Mouse (Mus musculus): Measurements from ENCODE around the gene Eid1. TPM values are rescaled to one million over a fixed set of nuclear protein-coding genes. Genes with fewer than 3 reads are reported as not detected.

Gene Eid1
- polyA plus RNA-seq, 1 experiment, result 24.6 TPM

GRCm38 (mm10) chr2:125626536-125626935, 46.4 kb upstream of the Eid1 start:
- Histone ChIP-seq H3K27me3 (ENCODE audit: control insufficient read depth, insufficient read depth, insufficient read length) (no peaks in the 10 kb centered on the region), H3ac (ENCODE audit: control insufficient read depth, insufficient read length) (no peak overlapping the region), H3K36me3 (ENCODE audit: control insufficient read depth, insufficient read depth) (no peaks in the 10 kb centered on the region), H3K4me2 (ENCODE audit: low read depth) (no peak overlapping the region), H3K79me2 (ENCODE audit: control insufficient read depth, insufficient read depth) (peaks cover 26% of the 10 kb centered on the region), H3K4me3 (no peak overlapping the region)
- no peak for TF ChIP-seq MYOD1 (IDR thresholded peaks at IDR 0.05; ENCODE audit: control insufficient read depth in 1 of 3, insufficient read length in 2 of 3, low read depth in 2 of 3)
- no peak for TF ChIP-seq SRF (IDR thresholded peaks at IDR 0.05; ENCODE audit: control insufficient read depth, insufficient read length, low read depth)
- TF ChIP-seq MYOG (IDR thresholded peaks at IDR 0.05; ENCODE audit: control insufficient read depth in 1 of 3, insufficient read depth in 1 of 3, insufficient read length in 2 of 3, low read depth in 2 of 3), result no peak
- no peak for TF ChIP-seq TCF3 (IDR thresholded peaks at IDR 0.05; ENCODE audit: insufficient read length, low read depth)
- no peak for TF ChIP-seq MAX (IDR thresholded peaks at IDR 0.05; ENCODE audit: low read depth)
- TF ChIP-seq POLR2A (IDR thresholded peaks at IDR 0.05; ENCODE audit: insufficient read length, low read depth), result no peak
- TF ChIP-seq POLR2AphosphoS2 (IDR thresholded peaks at IDR 0.05; ENCODE audit: insufficient read length, low read depth), result no peak
- TF ChIP-seq REST (IDR thresholded peaks at IDR 0.05; ENCODE audit: insufficient read depth, insufficient read length), result no peak
- TF ChIP-seq E2F4 (IDR thresholded peaks at IDR 0.05; ENCODE audit: insufficient read depth), result no peak
- TF ChIP-seq USF1 (IDR thresholded peaks at IDR 0.05; ENCODE audit: low read depth), result no peak
- TF ChIP-seq TCF12 (IDR thresholded peaks at IDR 0.05; ENCODE audit: insufficient read depth, poor library complexity, severe bottlenecking), result no peak
- TF ChIP-seq CEBPB (IDR thresholded peaks at IDR 0.05; ENCODE audit: insufficient read depth, poor library complexity, severe bottlenecking), result no peak

GRCm38 (mm10) chr2:125628487-125628886, 44.4 kb upstream of the Eid1 start:
- no peak for TF ChIP-seq USF1 (IDR thresholded peaks at IDR 0.05; ENCODE audit: low read depth)
- no peak for TF ChIP-seq E2F4 (IDR thresholded peaks at IDR 0.05; ENCODE audit: insufficient read depth)
- no peak for TF ChIP-seq MYOG (IDR thresholded peaks at IDR 0.05; ENCODE audit: control insufficient read depth in 1 of 3, insufficient read depth in 1 of 3, insufficient read length in 2 of 3, low read depth in 2 of 3)
- TF ChIP-seq POLR2A (IDR thresholded peaks at IDR 0.05; ENCODE audit: insufficient read length, low read depth), result no peak
- TF ChIP-seq MAX (IDR thresholded peaks at IDR 0.05; ENCODE audit: low read depth), result no peak
- no peak for TF ChIP-seq MYOD1 (IDR thresholded peaks at IDR 0.05; ENCODE audit: control insufficient read depth in 1 of 3, insufficient read length in 2 of 3, low read depth in 2 of 3)
- no peak for TF ChIP-seq SRF (IDR thresholded peaks at IDR 0.05; ENCODE audit: control insufficient read depth, insufficient read length, low read depth)
- TF ChIP-seq REST (IDR thresholded peaks at IDR 0.05; ENCODE audit: insufficient read depth, insufficient read length), result no peak
- no peak for TF ChIP-seq POLR2AphosphoS2 (IDR thresholded peaks at IDR 0.05; ENCODE audit: insufficient read length, low read depth)
- TF ChIP-seq TCF12 (IDR thresholded peaks at IDR 0.05; ENCODE audit: insufficient read depth, poor library complexity, severe bottlenecking), result no peak
- TF ChIP-seq CEBPB (IDR thresholded peaks at IDR 0.05; ENCODE audit: insufficient read depth, poor library complexity, severe bottlenecking), result no peak
- TF ChIP-seq TCF3 (IDR thresholded peaks at IDR 0.05; ENCODE audit: insufficient read length, low read depth), result no peak
- Histone ChIP-seq H3K36me3 (ENCODE audit: control insufficient read depth, insufficient read depth) (no peaks in the 10 kb centered on the region), H3K4me2 (ENCODE audit: low read depth) (no peak overlapping the region), H3K79me2 (ENCODE audit: control insufficient read depth, insufficient read depth) (peaks cover 6% of the 10 kb centered on the region), H3K4me3 (no peak overlapping the region), H3K27me3 (ENCODE audit: control insufficient read depth, insufficient read depth, insufficient read length) (no peaks in the 10 kb centered on the region), H3ac (ENCODE audit: control insufficient read depth, insufficient read length) (no peak overlapping the region)

- TF ChIP-seq MYOD1 (IDR thresholded peaks at IDR 0.05; ENCODE audit: control insufficient read depth in 1 of 3, insufficient read length in 2 of 3, low read depth in 2 of 3) (no peak), USF1 (IDR thresholded peaks at IDR 0.05; ENCODE audit: low read depth) (no peak), POLR2A (IDR thresholded peaks at IDR 0.05; ENCODE audit: insufficient read length, low read depth) (no peak), TCF3 (IDR thresholded peaks at IDR 0.05; ENCODE audit: insufficient read length, low read depth) (no peak), SRF (IDR thresholded peaks at IDR 0.05; ENCODE audit: control insufficient read depth, insufficient read length, low read depth) (no peak), REST (IDR thresholded peaks at IDR 0.05; ENCODE audit: insufficient read depth, insufficient read length) (no peak), MAX (IDR thresholded peaks at IDR 0.05; ENCODE audit: low read depth) (no peak), POLR2AphosphoS2 (IDR thresholded peaks at IDR 0.05; ENCODE audit: insufficient read length, low read depth) (no peak), MYOG (IDR thresholded peaks at IDR 0.05; ENCODE audit: control insufficient read depth in 1 of 3, insufficient read depth in 1 of 3, insufficient read length in 2 of 3, low read depth in 2 of 3) (no peak), TCF12 (IDR thresholded peaks at IDR 0.05; ENCODE audit: insufficient read depth, poor library complexity, severe bottlenecking) (no peak), CEBPB (IDR thresholded peaks at IDR 0.05; ENCODE audit: insufficient read depth, poor library complexity, severe bottlenecking) (no peak), E2F4 (IDR thresholded peaks at IDR 0.05; ENCODE audit: insufficient read depth) (no peak)
- no peak overlapping the region for H3ac ChIP-seq (ENCODE audit: control insufficient read depth, insufficient read length)
- no peaks in the 10 kb centered on the region for H3K36me3 ChIP-seq (ENCODE audit: control insufficient read depth, insufficient read depth)
- H3K4me3 ChIP-seq, result no peak overlapping the region
- no peak overlapping the region for H3K4me2 ChIP-seq (ENCODE audit: low read depth)
- H3K27me3 ChIP-seq (ENCODE audit: control insufficient read depth, insufficient read depth, insufficient read length), result no peaks in the 10 kb centered on the region
- no peaks in the 10 kb centered on the region for H3K79me2 ChIP-seq (ENCODE audit: control insufficient read depth, insufficient read depth)
Measured at GRCm38 (mm10) chr2:125630010-125630409, 42.9 kb upstream of the Eid1 start.

GRCm38 (mm10) chr2:125637331-125637730, 35.6 kb upstream of the Eid1 start:
- TF ChIP-seq POLR2A (IDR thresholded peaks at IDR 0.05; ENCODE audit: insufficient read length, low read depth) (no peak), E2F4 (IDR thresholded peaks at IDR 0.05; ENCODE audit: insufficient read depth) (no peak), REST (IDR thresholded peaks at IDR 0.05; ENCODE audit: insufficient read depth, insufficient read length) (no peak), SRF (IDR thresholded peaks at IDR 0.05; ENCODE audit: control insufficient read depth, insufficient read length, low read depth) (no peak), MYOG (IDR thresholded peaks at IDR 0.05; ENCODE audit: control insufficient read depth in 1 of 3, insufficient read depth in 1 of 3, insufficient read length in 2 of 3, low read depth in 2 of 3) (no peak), MAX (IDR thresholded peaks at IDR 0.05; ENCODE audit: low read depth) (no peak), TCF3 (IDR thresholded peaks at IDR 0.05; ENCODE audit: insufficient read length, low read depth) (no peak), MYOD1 (IDR thresholded peaks at IDR 0.05; ENCODE audit: control insufficient read depth in 1 of 3, insufficient read length in 2 of 3, low read depth in 2 of 3) (no peak), CEBPB (IDR thresholded peaks at IDR 0.05; ENCODE audit: insufficient read depth, poor library complexity, severe bottlenecking) (no peak), USF1 (IDR thresholded peaks at IDR 0.05; ENCODE audit: low read depth) (no peak), TCF12 (IDR thresholded peaks at IDR 0.05; ENCODE audit: insufficient read depth, poor library complexity, severe bottlenecking) (no peak), POLR2AphosphoS2 (IDR thresholded peaks at IDR 0.05; ENCODE audit: insufficient read length, low read depth) (no peak)
- no peak overlapping the region for H3K4me3 ChIP-seq
- H3K36me3 ChIP-seq (ENCODE audit: control insufficient read depth, insufficient read depth), result no peaks in the 10 kb centered on the region
- no peaks in the 10 kb centered on the region for H3K27me3 ChIP-seq (ENCODE audit: control insufficient read depth, insufficient read depth, insufficient read length)
- no peak overlapping the region for H3K4me2 ChIP-seq (ENCODE audit: low read depth)
- H3K79me2 ChIP-seq (ENCODE audit: control insufficient read depth, insufficient read depth), result no peaks in the 10 kb centered on the region
- H3ac ChIP-seq (ENCODE audit: control insufficient read depth, insufficient read length), result no peak overlapping the region

Measured in myocyte (in vitro differentiated cells).